Mouse (Mus musculus) common myeloid progenitor, adult 5-6 weeks (primary cell): ENCODE measurements around the gene Alkbh5. TPM values are rescaled to one million over a fixed set of nuclear protein-coding genes. Genes with fewer than 3 reads are reported as not detected.

ENCODE experiments used
- ATAC-seq: replicated peaks from 2 replicates; pipeline ENCODE4 v1.8.0; 2016; ENCODE audit warnings: low read depth, mild to moderate bottlenecking, moderate TSS enrichment, inconsistent platforms; ENCODE audit not compliant: poor library complexity, severe bottlenecking
- total RNA-seq: library from RNA; stranded (forward); fragments of 200-1000, 187-1606 nt; gene quantifications from 2 replicates; pipeline ENCODE4 v1.2.3, GENCODE M21; 2017

Alkbh5 gene
- 30.4 and 31.4 TPM in 2 replicates for total RNA-seq

DNA sequence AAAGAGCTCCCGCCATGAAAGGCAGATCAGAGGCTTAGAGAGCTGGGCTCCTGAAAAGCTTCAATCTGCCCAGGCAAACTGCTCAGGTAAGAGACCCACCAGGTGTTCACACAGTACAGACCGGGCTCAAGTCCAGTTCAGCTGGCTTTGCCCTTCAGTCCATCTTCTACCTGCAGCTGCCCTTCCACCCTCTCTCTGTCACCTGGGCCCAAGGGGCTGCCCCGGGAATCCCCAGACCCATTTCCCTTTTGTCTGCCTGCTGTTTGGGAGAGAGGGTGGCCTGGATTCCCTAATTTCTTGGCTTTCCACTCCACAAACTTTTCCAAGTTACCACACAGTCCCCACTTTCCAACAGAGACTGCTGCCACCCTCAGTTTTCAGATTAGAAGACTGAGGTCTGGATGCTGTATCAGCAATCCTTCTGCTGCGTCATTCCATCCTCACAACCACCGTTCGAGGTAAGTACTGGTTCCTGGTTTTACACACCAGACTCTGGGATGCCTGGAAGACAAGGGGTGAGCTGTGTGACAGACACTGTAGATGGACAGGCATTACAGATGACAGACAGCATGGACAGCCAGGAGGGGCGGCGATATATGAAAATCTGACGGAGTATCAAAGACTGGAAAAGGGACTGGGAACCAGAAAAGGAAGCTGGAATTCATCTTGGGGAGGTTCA lies at the start of gene Alkbh5:
TSS of gene Alkbh5 (plus strand) at position 202 of the 679 bp plus-strand sequence.
- ATAC-seq: no peak

DNA sequence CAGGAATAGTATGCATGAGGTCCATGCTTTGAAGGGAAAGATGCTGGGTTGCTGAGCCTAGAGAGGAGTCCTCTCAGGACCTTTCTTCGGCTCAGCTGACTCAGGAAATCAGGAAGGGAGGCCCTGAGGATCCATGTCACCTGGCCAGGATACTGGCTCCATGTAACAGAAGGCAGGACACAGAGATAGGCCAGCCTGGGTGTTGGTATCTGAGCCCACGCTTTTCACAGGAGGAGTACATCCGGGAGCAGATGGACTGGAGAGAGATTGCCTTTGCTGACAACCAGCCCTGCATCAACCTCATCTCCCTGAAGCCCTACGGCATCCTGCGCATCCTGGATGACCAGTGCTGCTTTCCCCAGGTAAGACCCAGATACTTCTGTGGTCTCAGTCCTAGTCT lies 43.5 kb upstream of the Alkbh5 start:
- ATAC-seq: no peak

DNA sequence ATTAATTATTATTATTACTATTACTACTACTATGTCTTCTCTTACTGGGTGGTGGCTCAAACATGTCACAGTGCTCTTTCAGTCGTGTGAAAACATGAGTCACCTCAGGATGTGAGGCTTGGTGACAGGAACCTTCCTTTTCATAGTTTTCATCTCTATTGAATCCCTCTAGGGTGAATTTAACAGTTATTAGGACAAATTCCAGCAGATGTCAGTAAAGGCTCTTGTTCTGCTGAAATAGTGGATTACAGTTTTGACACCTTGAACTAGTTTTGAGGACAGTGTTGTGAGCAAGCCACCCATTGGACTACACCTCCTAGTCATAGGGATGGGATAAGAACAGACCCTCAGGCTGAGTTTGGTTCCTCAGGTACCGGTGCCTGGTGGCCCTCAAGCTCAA lies 40.5 kb upstream of the Alkbh5 start:
- ATAC-seq: no peak

DNA sequence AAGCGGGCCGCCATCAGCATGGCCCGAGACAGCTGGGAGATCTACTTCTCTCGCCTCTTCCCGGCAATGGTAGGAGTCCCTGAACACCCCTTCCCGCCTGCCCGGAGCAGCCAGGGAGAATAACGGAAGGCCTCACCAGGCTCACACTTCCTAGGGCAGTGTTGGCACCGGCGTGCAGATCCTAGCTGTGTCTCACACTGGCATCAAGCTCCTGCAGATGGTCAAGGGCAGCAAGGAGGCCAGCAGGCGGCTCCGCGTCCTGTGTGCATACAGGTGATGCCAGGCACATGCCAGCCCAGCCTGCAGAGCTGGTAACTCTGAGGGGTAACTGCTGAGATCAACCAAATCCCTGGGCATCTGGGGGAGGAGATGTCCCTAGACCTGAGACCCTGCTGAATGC lies 28.9 kb upstream of the Alkbh5 start:
- ATAC-seq: no peak

DNA sequence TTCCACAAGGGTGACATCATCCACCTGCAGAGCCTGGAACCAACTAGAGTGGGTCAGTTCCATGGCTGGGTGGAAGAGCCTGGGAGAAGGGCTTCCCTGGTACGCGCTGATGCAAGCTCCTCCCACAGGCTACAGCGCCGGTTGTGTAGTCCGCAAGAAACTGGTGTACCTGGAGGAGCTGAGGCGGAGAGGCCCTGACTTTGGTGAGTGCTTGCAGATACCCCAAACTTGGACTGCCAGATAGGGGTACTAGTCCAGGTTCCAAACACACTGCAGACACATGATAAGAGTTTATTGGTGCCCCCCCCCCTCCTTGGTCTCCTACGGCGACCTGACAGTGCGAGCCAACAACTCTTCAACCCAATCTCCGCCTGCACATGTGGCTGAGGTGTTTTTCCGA lies 27.2 kb upstream of the Alkbh5 start:
- ATAC-seq: peak; percentile 50

DNA sequence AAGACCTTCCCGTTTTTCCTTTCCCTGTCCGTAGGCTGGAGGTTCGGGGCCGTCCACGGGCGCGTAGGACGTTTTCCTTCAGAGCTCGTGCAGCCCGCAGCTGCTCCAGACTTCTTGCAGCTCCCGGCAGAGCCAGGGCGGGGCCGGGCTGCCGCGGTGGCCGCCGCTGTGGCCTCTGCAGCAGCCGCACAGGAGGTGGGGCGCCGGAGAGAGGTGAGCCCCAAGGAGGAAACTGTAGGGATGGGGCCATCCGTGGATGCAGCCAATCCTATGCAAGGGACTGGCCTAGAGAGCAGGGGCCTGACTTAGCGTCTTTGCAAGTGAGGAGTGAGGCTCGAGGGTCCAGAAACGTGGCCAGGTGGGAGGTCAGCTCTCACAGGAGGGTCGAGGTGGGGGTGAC lies 26.7 kb upstream of the Alkbh5 start:
- peak; percentile 53 for ATAC-seq

DNA sequence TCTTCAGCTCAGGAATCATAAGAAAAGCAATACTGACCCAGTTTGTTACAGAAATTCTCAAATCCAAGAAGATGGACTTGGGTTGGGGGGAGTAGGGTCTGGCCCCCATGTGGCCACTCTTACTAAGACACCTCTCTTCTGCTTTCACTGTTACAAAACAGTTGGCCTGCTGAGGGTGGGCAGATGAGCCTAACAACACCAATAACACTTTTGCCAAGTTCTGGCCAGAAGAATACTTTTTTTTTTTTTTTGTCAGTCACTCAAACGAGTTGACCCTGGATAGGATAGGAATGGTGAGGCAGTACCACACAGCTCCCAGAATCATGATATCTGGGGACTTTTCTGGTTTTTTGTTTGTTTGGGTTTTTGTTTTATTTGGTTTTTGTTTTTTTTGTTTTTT lies 24.3 kb upstream of the Alkbh5 start:
- ATAC-seq: no peak

DNA sequence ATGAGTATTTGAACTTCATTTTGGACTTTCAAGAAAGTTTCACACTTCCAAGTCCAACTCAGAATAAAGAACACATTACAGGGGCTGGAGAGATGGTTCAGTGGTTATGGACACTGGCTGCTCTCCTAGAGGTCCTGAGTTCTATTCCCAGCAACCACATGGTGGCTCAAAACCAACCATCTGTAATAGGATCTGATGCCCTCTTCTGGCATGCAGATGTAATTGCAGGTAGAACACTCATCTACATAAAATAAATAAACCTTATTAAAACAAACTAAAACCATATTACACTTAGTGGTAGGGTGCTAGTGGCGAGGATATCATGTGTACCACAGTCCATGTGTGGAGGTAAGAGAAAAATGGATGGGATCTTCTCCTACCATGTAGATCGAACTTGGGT lies 23.7 kb upstream of the Alkbh5 start:
- no peak for ATAC-seq

DNA sequence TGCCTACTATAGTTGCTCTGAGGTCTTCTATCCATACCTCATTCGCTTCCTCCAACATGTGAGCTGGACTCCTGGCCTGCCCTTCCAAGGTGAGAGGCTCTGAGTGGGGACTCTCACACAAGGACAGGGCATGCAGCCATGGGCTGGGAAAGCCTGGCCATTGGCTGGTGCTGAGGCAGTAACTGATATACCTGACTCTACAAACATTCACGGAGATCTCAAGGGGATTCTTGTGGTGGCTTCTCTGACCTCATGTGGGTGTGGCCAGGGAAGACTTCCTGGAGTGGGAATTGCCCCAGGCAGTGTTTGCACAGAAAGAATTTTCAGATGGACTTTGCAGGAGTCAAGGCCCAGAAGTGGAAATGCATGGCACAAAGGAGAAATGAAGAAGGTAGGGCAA lies 21.2 kb upstream of the Alkbh5 start:
- no peak for ATAC-seq

DNA sequence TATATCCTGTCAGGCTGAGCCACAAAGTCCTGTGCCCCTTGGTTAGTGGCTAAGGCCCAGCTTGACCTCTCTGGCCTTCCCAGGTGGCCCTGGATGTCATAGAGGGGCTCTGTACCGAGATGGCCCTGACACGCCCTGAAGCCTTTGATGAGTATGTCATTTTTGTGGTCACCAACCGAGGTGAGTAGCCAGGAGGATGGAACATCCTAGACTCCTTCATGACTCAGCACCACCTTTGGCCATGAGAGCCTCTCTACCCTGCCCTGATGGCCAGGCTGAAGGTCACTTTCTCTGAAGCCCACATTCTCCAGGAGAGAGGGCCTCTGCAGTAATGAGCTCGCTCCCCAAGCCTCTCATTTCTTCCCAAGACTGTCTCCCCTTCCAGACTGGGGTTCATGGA lies 17.9 kb upstream of the Alkbh5 start:
- ATAC-seq: no peak

DNA sequence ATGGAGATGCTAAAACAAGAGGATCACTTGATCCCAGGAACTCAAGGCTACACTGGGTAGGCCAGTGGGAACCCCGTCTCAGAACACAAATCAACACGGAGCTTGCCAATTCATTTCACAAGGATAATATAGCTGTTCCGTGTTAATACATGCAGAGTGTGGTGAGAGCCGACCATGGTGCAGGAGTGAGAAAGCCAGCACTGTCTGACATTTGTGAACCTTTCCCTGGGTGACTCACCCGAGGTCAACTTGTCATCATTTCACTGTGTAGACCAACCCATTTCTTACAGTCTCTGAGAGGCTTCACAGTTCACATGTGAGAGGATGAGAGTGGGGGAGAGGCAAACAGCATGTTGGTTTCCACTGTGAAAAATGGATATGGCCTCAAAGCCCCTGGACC lies 14.2 kb upstream of the Alkbh5 start:
- no peak for ATAC-seq

DNA sequence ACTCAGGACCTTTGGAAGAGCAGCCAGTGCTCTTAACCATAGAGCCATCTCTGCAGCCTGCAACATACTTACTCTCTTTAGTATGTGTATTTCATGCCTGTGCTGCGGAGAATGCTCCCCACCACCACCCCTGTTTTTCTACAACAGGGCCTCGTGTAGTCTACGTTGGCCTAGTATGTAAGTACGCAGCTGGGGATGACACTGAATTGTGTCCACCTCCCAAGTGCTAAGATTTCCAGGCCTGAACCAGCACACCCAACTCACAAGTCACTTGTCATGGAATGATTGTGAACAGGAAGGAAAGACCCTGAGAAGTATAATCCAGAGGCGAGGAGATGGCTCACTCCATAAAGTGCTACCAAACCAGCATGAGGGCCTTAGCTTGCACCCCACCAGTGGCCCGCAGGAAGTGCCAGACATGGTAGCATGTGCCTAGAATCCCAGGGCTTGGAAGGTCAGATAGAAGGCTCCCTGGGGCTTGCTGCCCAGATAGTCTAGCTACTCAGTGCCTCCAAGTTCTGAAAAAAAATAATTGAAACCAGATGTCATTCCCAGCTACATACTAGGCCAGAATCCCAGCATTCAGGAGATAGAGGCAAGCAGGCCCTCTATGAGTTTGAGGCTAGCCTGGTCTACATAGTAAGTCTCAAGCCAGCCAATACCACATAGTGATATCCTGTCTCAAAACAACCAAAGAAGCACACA lies 13.4 kb upstream of the Alkbh5 start:
- ATAC-seq: no peak

DNA sequence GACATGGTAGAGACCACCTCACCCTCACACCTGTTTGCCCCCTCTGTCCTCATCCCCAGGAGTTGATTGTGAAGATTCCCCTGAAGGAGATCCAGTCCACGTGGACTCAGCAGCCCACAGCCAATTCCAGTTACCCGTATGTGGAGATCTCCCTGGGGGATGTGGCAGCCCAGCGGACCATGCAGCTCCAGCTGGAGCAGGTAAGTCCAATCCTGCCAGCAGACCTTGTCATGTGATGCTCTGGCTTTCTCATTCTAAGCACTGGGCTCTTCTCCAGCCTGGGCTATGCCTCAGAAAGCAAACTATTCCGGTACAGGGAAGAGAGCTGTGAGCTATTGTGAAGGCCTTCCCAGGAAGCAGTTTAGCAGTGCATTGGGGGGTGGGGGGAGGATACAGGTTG lies 9.7 kb upstream of the Alkbh5 start:
- ATAC-seq: no peak

DNA sequence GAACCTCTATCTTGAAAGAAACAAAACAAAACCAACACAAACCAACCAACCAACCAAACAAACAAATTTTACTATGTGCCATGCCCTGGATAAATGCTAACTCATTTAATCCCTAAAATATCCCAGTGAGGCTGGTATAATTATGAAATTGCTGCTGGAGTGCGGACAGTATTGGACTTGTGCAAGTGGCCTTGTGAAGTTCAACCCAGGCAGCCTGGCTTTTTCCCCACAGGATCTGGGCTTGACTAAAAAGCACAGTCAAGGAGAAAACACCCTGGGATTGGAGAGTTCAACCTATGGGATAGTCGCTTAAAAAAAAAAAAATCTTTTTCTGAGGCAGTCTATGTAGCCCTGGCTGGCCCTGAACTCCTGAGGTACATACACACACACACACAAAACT lies 505 bp upstream of the Alkbh5 start:
- no peak for ATAC-seq

DNA sequence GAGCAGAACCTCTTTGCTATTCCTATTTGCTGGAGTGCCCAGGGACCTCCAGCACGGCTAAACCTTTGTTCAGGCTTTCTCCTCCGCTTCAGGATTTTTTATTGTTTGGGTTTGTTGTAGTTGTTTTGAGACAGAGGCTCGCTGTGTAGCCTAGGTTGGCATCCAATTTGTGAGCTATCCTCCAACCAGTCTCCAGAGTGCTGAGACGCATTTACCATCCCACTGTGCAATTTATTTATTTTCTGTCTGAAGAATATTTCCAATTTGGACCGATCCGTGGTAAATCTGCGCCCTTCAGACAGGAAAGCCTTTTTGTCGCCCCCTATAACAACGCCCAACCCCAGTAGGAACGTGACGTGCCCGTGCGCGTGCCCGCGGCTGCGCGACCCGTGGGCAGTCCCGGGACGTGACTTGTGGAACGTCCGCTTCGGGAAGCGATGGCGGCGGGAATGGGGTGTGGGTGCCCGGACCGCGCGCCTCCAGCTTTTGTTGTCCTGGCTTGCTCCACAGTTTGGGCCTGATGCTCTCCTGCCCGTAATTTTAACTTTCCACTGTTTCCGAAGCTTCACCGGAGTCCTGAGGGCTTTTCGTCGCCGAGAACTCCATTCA lies 782 bp downstream of the Alkbh5 start:
- peak; percentile 66 for ATAC-seq

DNA sequence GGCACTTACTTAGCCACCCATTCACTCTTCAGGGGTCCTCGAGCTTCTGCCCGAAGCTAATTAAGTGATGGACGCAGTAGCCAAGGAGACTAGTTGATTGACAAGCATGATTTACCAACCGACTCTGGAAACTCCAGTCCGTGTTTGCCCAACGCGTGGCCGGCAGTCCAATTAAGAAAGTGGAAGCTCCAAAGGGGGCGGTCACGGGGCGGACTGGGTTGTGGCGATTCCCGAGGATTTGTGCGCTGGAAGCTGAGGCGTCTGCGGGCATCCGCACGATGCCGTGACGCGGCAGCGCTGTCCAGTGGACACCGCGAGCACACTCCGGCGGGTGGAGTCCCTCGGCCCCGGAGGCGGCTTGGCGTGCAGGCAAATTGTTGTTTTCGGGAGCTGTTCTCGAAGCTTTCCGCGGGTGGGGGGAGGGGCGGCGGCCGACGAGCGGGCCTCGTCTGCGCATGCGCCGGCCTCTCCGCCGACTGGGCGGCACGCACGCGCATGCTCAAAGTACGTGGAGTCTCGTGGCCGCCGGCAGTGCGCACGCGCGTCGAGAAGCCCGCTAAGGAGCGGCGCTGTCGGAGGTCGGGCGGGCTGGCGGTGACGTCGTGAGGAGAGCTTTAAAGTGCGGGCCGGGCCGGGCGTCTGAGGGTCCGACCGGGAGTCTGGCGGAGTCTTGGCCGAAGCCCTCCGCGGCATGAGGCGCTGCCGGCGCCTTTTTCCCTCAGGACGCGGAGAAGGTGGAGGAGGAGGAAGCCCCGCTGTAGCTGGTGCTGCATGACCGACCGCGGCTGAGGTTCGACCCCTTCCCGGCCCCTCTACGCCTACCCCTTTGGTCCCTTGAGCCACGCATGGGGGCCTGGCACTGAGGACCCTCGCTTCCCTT lies 1.5 kb downstream of the Alkbh5 start:
- ATAC-seq: peak; percentile 86

DNA sequence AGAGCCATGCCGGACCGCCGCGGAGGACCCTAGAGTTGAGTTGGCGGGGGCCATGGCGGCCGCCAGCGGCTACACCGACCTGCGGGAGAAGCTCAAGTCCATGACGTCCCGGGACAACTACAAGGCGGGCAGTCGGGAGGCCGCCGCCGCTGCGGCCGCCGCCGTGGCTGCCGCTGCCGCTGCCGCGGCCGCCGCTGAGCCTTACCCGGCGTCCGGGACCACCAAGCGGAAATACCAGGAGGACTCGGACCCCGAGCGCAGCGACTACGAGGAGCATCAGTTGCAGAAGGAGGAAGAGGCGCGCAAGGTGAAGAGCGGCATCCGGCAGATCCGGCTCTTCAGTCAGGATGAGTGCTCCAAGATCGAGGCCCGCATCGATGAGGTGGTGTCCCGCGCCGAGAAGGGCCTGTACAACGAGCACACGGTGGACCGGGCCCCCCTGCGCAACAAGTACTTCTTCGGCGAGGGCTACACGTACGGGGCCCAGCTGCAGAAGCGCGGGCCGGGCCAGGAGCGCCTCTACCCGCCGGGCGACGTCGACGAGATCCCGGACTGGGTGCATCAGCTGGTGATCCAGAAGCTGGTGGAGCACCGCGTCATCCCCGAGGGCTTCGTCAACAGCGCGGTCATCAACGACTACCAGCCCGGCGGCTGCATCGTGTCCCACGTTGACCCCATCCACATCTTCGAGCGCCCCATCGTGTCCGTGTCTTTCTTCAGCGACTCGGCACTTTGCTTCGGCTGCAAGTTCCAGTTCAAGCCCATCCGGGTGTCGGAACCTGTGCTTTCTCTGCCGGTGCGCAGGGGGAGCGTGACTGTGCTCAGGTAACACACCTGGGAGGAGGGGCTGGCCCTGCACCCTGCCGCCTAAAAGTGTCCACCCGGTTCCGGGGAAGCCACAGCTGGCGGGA lies 2.4 kb downstream of the Alkbh5 start:
- peak; percentile 13 for ATAC-seq

DNA sequence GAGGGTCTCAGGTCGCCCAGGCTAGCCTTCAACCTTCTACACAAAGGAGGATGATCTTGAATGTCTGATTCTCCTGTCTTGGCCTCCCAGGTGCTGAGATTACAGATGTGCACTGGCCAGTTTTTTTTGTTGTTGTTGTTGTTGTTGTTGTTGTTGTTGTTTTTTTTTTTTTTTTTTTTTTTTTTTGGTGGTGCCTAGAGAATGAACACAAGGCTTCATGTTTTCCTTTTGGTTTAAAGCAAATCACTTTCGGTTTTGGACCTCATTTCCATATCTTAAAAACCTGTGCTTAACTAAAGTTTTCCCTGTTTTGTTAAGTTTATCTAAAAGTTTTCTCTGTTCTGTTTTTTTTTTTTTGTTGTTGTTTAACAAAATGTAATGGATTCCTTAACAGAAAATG lies 3.4 kb downstream of the Alkbh5 start:
- no peak for ATAC-seq

DNA sequence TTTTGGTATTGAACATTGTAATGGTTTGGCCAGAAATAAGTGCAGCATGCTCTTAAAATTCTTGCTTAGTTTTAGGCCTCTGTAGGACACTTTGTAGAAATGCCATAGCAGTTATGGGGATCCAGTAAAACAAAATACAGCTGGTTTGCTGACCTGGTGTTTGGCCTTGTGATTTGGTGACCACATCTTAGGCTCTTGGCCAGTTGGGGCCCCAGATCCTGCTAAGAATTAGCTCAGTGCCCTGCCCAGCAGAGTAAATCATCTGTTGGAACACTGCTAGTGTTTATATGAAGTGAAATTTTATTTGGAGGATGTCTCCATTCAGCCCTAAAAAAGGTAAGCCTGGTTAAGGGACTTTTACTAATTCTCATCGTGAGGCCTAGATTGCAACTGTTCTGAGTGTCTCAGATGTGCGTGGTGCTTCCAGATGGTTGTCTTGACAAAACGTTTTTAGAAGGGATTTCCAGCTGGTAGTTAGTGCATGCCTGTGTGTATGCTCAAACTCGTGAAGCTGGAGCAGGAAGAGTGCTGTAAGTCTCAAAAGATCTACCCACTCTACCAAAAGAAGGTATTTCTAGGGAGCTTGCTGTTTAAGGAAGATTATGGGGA lies 3.9 kb downstream of the Alkbh5 start:
- no peak for ATAC-seq
